Mouse (Mus musculus): ENCODE measurements at regions not wholly inside any gene's neighbourhood (a gene's known extent, or its start where the extent isn't known, plus 50 kb on each side); places are given as distances from the start of the nearest gene placed in this dataset.

- no peak for DNase-seq
Observed at GRCm38 (mm10) chr19:26938911-26939310, 53.2 kb downstream of the Gm815 start.

- peak; percentile 54 to 75 for DNase-seq
Observed at GRCm38 (mm10) chr19:26944006-26944405, 58.3 kb downstream of the Gm815 start.

DNA sequence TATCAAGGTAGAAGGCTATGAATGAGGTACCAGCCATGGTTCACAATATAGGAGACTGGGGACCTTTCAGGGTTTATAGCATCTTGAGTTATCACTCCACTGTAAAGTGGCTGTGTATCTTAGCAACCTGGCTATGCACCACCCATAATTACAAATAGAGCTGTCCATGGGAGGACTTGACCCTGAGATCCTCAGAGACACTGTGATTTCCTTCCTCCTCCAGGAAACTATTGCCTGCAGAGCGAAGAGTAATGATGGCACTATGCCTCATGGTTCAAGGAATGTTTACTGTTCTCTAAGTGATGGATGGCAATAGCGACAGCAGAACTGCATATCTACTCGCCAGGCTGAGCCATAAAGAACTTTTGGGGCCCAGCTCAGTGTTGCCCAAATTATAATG is 60.9 kb downstream of the Gm815 start:
- DNase-seq: no peak

GRCm38 (mm10) chr19:26948479-26948878 is 62.8 kb downstream of the Gm815 start:
- peak; percentile 66 to 81 for DNase-seq

DNA sequence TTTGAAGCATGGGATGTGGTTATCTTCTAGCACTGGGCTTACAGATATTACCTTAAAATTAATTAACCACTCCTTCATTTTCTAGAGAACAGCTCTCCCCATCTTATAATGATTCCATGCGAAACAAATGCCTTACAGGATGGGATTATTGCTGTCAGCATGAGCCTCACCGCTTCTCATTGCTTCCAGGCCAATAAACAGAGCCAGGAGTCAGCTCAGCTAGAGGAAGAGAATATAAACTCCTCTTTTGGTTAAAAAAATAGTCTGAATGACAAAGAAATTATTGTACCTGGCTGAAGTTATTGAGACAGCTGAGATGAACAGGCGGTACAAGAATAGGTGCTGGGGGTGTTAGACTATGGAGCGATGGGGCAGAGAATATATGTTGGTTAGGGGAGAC is 63.5 kb downstream of the Gm815 start:
- peak; percentile 45 to 72 for DNase-seq

DNA sequence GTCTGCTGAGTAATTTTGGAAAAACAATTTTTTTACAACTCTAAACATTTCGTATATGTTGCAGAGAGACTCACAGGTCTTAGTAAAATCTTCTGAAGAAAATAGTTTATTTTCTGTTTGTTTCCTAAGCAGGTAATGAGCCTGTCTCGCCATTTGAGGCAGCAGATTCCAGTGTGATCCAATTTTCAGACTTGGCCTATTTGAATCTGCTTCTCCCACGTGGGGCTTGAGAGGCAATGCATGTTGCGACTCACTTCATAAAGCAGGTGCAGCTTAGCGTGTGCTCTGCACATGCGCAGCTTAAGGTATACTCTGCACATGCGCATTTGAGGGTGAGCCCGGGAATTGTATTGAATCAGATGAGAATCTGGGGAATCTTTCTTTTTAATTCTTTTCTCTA is 67.7 kb downstream of the Gm815 start:
- peak; percentile 48 to 57 for DNase-seq

- no peak for DNase-seq
Observed at GRCm38 (mm10) chr19:26966055-26966760, 80.5 kb downstream of the Gm815 start.

DNA sequence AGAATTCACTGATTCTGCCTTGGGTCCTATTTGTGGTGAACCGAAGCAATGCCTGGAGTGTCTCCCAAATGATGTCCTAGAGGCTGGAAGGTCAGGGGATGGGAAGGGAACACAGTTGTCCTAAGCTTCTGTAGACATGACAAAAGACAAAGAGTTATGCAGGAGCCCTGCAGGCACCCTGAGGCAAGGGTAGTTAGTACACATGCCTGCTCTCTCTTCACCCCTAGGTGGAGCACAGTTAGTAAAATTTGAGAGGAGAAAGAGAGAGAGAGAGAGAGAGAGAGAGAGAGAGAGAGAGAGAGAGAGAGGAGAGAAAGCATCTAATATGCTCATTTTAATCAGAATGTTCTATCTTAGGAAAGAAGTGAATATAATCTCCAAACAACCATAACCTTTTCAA is 87.4 kb downstream of the Gm815 start:
- peak; percentile 31 to 40 for DNase-seq

DNA sequence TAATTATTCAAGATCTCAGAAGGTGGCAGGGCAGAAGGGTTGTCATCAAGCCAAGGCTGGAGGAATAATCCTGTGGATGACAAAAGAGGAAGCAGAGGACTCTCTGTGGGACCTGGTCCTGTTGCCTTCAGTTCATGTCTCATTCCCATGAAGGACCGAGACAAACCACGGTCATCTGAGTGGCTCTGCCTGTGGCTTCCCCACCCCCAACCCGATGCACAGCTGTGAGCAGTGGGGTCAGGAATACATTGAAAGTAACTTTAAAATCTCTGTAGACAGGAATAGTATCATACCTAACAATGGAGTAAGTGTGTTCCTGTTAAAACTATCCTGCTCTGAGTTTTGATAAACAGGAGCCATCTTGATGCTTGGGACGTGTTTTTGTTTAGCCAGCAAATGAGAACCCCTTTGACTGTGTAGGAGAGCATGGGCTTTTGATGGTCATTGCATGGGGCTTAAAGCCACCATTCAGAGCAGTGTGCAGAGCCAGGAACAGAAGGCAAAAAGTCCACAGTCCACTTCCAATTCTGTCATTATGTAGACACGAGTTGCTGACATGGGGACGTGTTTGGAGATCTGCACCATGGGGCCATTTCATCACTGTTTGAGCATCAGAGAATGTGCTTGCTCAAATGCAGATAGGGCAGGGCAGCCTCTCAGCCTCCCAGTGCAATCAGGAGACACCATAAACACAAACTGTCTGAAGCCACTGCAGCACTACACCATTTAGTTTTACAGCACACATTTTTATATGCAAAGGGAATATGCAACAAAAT is 88.3 kb downstream of the Gm815 start:
- peak in 1 of 2 experiments; percentile 7 for DNase-seq

DNA sequence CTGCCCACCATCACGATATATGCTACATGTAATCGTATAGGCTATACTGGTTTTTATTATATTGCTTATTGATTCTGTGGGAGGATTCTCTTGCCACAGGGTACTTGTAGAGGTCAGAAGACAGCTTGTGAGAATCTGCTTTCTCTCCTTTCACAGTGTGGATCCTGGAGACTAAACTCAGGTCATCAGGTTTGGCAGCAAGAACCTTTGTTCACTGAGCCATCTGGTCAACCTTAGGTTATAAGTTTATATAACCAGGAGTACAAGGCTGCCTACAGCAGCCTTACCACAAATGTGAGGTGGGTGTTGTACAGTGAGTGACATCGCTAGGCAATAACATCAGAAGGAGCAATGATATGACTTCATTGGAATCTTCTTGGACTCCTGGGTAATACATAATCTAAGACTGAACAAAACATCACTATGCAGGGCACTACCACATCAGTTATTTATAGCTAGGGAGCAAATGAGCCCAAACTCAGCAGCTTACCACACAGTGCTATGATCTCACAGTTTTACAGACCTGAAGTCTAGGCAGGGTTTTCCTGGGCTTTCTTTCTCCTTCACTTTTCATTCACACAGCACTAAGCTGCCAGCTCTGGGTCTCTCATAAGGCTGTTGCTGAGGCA is 89.0 kb downstream of the Gm815 start:
- peak in 1 of 2 experiments; percentile 30 for DNase-seq

DNA sequence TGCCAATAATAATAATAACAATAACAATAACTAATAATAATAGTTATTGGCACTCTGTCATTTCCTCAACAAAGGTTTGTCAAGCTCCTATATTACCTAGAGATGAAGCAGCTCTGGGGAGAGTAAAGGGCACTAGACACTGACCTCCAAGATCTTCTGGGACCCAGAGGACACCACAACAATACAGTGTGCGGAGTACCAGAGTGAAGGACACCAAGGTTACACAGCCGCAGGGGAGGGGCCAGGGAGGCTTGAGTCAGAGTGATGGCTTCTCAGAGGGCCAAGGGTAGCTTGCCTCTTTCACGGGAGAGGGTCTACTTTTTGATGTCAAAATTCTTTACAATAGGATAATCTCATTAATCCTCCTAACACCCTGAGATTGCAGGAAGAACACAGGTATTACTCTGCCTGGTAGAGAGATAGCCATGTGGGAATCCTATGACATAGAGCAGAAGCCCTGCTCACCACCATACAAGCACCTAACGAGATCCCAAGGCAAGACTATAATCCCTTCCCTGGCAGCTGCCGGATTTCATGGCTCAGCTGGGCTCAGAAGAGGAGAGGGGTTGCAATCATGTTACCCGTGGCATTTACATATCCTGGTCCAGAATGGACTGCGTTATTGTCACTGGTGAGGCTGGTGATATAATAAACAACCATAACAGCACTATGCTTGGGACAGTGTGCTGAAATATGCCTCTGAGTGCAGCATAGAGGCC is 91.1 kb downstream of the Gm815 start:
- DNase-seq: no peak

GRCm38 (mm10) chr19:26977887-26978639 is 92.4 kb downstream of the Gm815 start:
- peak; percentile 63 to 65 for DNase-seq

DNA sequence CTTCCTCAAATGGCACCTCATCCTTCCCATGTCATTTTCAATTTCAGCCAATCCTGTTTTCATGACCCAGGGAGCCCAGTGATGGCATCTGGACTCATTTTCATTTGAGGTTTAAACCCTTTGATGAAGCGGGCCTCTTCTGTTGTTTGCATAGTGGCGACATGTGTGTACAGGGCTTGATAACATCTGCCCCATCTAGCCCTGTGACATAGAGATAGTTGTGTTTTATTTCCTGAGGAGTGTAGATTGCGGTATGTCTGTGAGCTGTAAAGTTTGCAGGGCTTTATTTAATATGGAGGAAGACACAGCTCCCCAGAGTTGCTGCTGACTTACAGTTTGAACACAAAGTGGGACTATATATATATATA is 92.9 kb downstream of the Gm815 start:
- no peak for DNase-seq

DNA sequence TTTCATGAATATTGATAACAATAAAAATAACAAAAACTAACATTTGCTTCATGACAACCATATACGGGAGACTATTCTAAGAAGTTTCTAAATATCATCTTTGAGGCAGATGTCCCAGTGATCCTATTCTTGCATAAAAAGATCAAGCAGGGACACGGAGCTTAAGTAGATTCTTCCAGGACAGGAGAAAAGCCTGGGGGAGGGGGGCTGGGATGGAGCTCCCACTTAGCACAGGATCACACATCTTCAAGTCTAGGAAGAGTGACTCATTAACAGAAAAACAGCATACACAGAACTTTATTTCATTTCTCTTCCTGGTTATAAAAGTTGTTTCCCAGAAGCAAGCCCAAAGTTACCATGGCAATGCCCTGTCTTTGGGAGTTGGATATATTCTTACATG is 93.6 kb downstream of the Gm815 start:
- DNase-seq: no peak

GRCm38 (mm10) chr19:26986672-26987071 is 101.0 kb downstream of the Gm815 start:
- DNase-seq: no peak

GRCm38 (mm10) chr19:26987197-26987596 is 101.5 kb downstream of the Gm815 start:
- DNase-seq: no peak

DNA sequence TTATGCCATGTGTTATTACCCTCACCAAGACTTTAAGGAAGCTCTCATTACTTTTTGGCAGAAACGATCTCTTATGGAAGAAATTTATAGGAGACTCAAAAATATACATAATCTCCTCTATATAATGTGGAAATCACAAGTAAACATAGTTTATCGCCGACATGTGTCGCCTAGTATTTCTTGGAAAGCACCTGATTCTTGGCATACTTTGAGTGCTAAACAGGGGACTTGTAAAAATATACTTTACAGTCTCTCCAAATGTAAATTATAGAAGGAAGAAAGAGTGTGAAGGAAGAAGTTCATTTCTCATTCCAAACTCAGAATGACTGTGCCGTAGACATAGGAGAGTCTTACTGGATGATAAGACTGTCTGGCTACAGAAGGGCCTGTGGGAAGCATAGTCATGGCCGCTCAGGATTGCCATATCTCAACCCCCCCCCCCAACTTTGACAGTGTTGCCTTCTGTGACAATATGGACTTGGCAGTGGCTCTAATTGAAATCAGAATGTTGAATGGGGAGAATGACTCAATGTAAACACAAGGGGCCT is 102.3 kb downstream of the Gm815 start:
- no peak for DNase-seq

GRCm38 (mm10) chr19:26994586-26995352 is 109.1 kb downstream of the Gm815 start:
- no peak for DNase-seq

GRCm38 (mm10) chr19:26999596-26999995 is 113.9 kb downstream of the Gm815 start:
- no peak for DNase-seq

- DNase-seq: no peak
Observed at GRCm38 (mm10) chr19:27021930-27022329, 136.2 kb downstream of the Gm815 start.

DNA sequence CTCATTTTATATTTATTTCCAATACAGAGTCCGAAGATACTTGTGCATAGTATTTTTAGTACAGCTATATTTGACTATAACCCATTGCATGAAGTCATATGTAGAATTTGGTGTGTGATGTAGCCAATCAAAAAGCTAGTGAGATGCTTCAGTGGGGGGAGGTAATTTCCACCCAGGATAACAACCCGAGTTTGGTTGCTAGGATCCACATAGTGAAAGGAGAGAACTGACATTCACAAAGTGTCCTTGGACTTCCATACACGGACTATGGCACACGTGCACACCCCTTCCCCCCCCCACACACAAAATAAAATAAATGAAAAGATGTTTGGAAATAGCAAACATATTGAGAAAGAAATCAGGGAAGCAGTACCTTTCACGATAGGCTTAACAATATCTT is 137.2 kb downstream of the Gm815 start:
- no peak for DNase-seq

All from cerebellum, postnatal 14 days (tissue).